Mouse (Mus musculus) midbrain, embryonic 10.5 days (tissue): ENCODE results near the gene Ddc. TPM values are rescaled to one million over a fixed set of nuclear protein-coding genes. Genes with fewer than 3 reads are reported as not detected.

Experiments
- DNase-seq: peaks from one replicate; pipeline ENCODE4 v3.0.0-alpha.2; 2017; ENCODE audit warnings: low spot score
- H3K27ac ChIP-seq: fragments of 300-500 bp; sonication (generic); replicated peaks from 2 replicates; pipeline ENCODE4 v1.5.1; 2016; ENCODE audit warnings: mild to moderate bottlenecking
- H3K27me3 ChIP-seq: fragments of 300-500 bp; sonication (generic); 2 replicates; pipeline ENCODE4 v1.6.1; 2016; ENCODE audit warnings: low read depth, mild to moderate bottlenecking; ENCODE audit not compliant: poor library complexity, severe bottlenecking
- H3K36me3 ChIP-seq: fragments of 300-500 bp; sonication (generic); 2 replicates; pipeline ENCODE4 v1.6.1; 2016; ENCODE audit warnings: mild to moderate bottlenecking, moderate library complexity
- H3K4me1 ChIP-seq: fragments of 300-500 bp; sonication (generic); 2 replicates; pipeline ENCODE4 v1.6.1; 2016
- H3K4me3 ChIP-seq: fragments of 300-500 bp; sonication (generic); 2 replicates; pipeline ENCODE4 v1.5.1; 2016; ENCODE audit warnings: mild to moderate bottlenecking, moderate library complexity
- H3K9me3 ChIP-seq: fragments of 300-500 bp; sonication (generic); replicated peaks from 2 replicates; pipeline ENCODE4 v1.6.1; 2016; ENCODE audit warnings: mild to moderate bottlenecking
- WGBS: fragments of 180-500 bp; shearing (Covaris S2); methylation state at CpG from one replicate; pipeline ENCODE4 v1.1.7; 2016; 5-methylcytosine and 5-hydroxymethylcytosine counted together
- polyA plus RNA-seq: library from polyadenylated mRNA; unstranded; fragments of >200 nt; fragmentation: Nextera tagmentation; extraction: Ambion mirVana; gene quantifications from 2 replicates; pipeline ENCODE4 v1.2.1, GENCODE M21; 2016

Gene Ddc
- polyA plus RNA-seq, 1 experiment from 2014 or later, result 13.6 TPM

- no peak for DNase-seq
- H3K36me3 ChIP-seq, result no peaks in the 10 kb centered on the region
- H3K27me3 ChIP-seq, result peaks cover under 1% of the 10 kb centered on the region; the same call in 1 of the 2 replicates
- 28% methylated on average over 13 of the region's 13 CpGs for WGBS
- no peaks in the 10 kb centered on the region for H3K9me3 ChIP-seq
- H3K27ac ChIP-seq, result peak overlapping the region; percentile 83
- H3K4me3 ChIP-seq, result no peak overlapping the region
- peaks cover 80% of the 10 kb centered on the region for H3K4me1 ChIP-seq
These were observed 16.7 kb downstream of the Ddc start for GRCm38 (mm10) chr11:11881026-11881782.

GRCm38 (mm10) chr11:11880351-11880750 lies 17.6 kb downstream of the Ddc start:
- Histone ChIP-seq H3K27me3 (peaks cover 6% of the 10 kb centered on the region), H3K4me1 (peaks cover 71% of the 10 kb centered on the region), H3K27ac (peak overlapping the region; percentile 83), H3K36me3 (no peaks in the 10 kb centered on the region), H3K4me3 (no peak overlapping the region), H3K9me3 (no peaks in the 10 kb centered on the region)
- WGBS, result 84% methylated on average over 7 of the region's 7 CpGs
- no peak for DNase-seq

GRCm38 (mm10) chr11:11879699-11880002 lies 18.3 kb downstream of the Ddc start:
- Histone ChIP-seq H3K27me3 (peaks cover 11% of the 10 kb centered on the region), H3K4me3 (no peak overlapping the region), H3K4me1 (peaks cover 64% of the 10 kb centered on the region), H3K9me3 (no peaks in the 10 kb centered on the region), H3K27ac (peak overlapping the region; percentile 83), H3K36me3 (no peaks in the 10 kb centered on the region)
- WGBS, result 54% methylated on average over 4 of the region's 4 CpGs
- DNase-seq, result no peak

- Histone ChIP-seq H3K4me1 (peaks cover 60% of the 10 kb centered on the region), H3K27me3 (peaks cover 16% of the 10 kb centered on the region), H3K4me3 (no peak overlapping the region), H3K27ac (peak overlapping the region; percentile 83), H3K36me3 (no peaks in the 10 kb centered on the region), H3K9me3 (no peaks in the 10 kb centered on the region)
- 42% methylated on average over 10 of the region's 10 CpGs for WGBS
- no peak for DNase-seq
These were observed 18.8 kb downstream of the Ddc start for GRCm38 (mm10) chr11:11878981-11879698.

- Histone ChIP-seq H3K36me3 (no peaks in the 10 kb centered on the region), H3K27ac (peak overlapping the region; percentile 83), H3K4me1 (peaks cover 65% of the 10 kb centered on the region), H3K4me3 (no peak overlapping the region), H3K27me3 (peaks cover 20% of the 10 kb centered on the region), H3K9me3 (no peaks in the 10 kb centered on the region)
- DNase-seq, result no peak
- WGBS, result 18% methylated on average over 11 of the region's 11 CpGs
These were observed 19.5 kb downstream of the Ddc start for GRCm38 (mm10) chr11:11878278-11878980.

GRCm38 (mm10) chr11:11877891-11878277 lies 20.1 kb downstream of the Ddc start:
- Histone ChIP-seq H3K27me3 (peaks cover 20% of the 10 kb centered on the region), H3K4me3 (no peak overlapping the region), H3K9me3 (no peaks in the 10 kb centered on the region), H3K4me1 (peaks cover 67% of the 10 kb centered on the region), H3K27ac (peak overlapping the region; percentile 83), H3K36me3 (no peaks in the 10 kb centered on the region)
- WGBS, result 35% methylated on average over 4 of the region's 4 CpGs
- DNase-seq, result no peak

GRCm38 (mm10) chr11:11876366-11876765 lies 21.6 kb downstream of the Ddc start:
- Histone ChIP-seq H3K4me3 (no peak overlapping the region), H3K27me3 (peaks cover 20% of the 10 kb centered on the region), H3K4me1 (peaks cover 67% of the 10 kb centered on the region), H3K9me3 (no peaks in the 10 kb centered on the region), H3K27ac (no peak overlapping the region), H3K36me3 (no peaks in the 10 kb centered on the region)
- WGBS, result 93% methylated on average over 3 of the region's 3 CpGs
- no peak for DNase-seq

- Histone ChIP-seq H3K9me3 (no peaks in the 10 kb centered on the region), H3K4me1 (peaks cover 65% of the 10 kb centered on the region), H3K4me3 (no peak overlapping the region), H3K27me3 (peaks cover 20% of the 10 kb centered on the region), H3K27ac (0 out of 2 replicates have a peak overlapping the region, but pooled peaks have one; percentile 2), H3K36me3 (no peaks in the 10 kb centered on the region)
- no peak for DNase-seq
- WGBS, result 89% methylated on average over 2 of the region's 2 CpGs
These were observed 22.7 kb downstream of the Ddc start for GRCm38 (mm10) chr11:11875230-11875629.

- DNase-seq, result peak; percentile 64
- Histone ChIP-seq H3K27ac (peak overlapping the region; percentile 83), H3K9me3 (no peaks in the 10 kb centered on the region), H3K27me3 (peaks cover 20% of the 10 kb centered on the region), H3K4me3 (no peak overlapping the region), H3K36me3 (no peaks in the 10 kb centered on the region), H3K4me1 (peaks cover 57% of the 10 kb centered on the region)
- 46% methylated on average over 20 of the region's 20 CpGs for WGBS
These were observed 24.7 kb downstream of the Ddc start for GRCm38 (mm10) chr11:11873023-11873908.

GRCm38 (mm10) chr11:11872140-11872795 lies 25.7 kb downstream of the Ddc start:
- Histone ChIP-seq H3K4me1 (peaks cover 59% of the 10 kb centered on the region), H3K4me3 (no peak overlapping the region), H3K27ac (peak overlapping the region; percentile 83), H3K36me3 (no peaks in the 10 kb centered on the region), H3K27me3 (peaks cover 20% of the 10 kb centered on the region), H3K9me3 (no peaks in the 10 kb centered on the region)
- 92% methylated on average over 3 of the region's 3 CpGs for WGBS
- no peak for DNase-seq

GRCm38 (mm10) chr11:11871197-11871813 lies 26.6 kb downstream of the Ddc start:
- 14% methylated on average over 5 of the region's 5 CpGs for WGBS
- peak overlapping the region; percentile 72 for H3K27ac ChIP-seq

More at GRCm38 (mm10) chr11:11871197-11871813, 26.6 kb downstream of the Ddc start:
- no peak overlapping the region for H3K4me3 ChIP-seq
- H3K36me3 ChIP-seq, result no peaks in the 10 kb centered on the region
- no peaks in the 10 kb centered on the region for H3K9me3 ChIP-seq
- H3K4me1 ChIP-seq, result peaks cover 61% of the 10 kb centered on the region
- peaks cover 20% of the 10 kb centered on the region for H3K27me3 ChIP-seq
- DNase-seq, result no peak
